Mouse (Mus musculus): ENCODE results near the gene Shkbp1. TPM values are rescaled to one million over a fixed set of nuclear protein-coding genes. Genes with fewer than 3 reads are reported as not detected.

Gene Shkbp1
- polyA plus RNA-seq, 1 experiment from 2014 or later: 28.9 TPM

DNA sequence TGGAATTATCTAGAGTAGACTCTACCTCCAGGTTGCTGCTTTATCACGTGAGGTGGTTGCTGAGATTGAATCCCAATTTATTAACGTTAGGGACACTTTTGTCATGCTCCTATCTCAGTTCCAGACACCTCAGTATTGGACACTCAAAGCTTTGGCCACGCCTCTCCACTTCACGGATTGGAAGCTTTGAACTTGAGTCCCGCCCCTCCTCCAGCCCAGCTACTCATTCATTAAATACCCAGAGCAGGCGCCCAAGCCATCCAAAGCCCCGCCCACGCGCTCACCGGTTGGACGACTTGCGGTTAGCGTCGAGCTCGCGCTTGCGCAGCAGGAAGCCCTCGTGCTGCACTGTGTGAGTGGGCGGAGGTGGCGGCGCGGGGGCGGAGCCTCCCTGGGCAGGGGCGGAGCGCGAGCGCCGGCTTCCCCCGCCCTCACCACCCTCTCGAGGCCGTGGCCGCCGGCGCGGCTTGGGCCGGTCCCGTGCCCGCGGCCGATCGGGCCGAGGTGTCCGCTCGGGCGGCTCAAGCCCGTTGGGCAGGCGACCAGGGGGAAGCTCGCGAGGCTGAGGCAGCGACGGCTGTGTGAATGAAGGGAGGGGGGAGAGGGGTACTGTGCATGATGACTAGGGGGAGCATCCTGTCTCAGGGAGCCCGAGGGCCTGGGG lies 5.6 kb upstream of the Shkbp1 start:
- Histone ChIP-seq H3K27me3 (replicated peaks) (peaks cover 74% of the 10 kb centered on the region), H3K4me3 (replicated peaks) (peak overlapping the region; percentile 54), H3K4me1 (peaks cover 10% of the 10 kb centered on the region), H3K36me3 (peaks cover 8% of the 10 kb centered on the region), H3K9ac (replicated peaks) (peak overlapping the region; percentile 65), H3K4me2 (peak overlapping the region; percentile 79), H3K27ac (replicated peaks) (no peak overlapping the region), H3K9me3 (replicated peaks) (no peaks in the 10 kb centered on the region)
- ATAC-seq (ENCODE audit: low FRiP score): peak; percentile 94
- WGBS: under 1% methylated on average over 52 of the region's 52 CpGs

DNA sequence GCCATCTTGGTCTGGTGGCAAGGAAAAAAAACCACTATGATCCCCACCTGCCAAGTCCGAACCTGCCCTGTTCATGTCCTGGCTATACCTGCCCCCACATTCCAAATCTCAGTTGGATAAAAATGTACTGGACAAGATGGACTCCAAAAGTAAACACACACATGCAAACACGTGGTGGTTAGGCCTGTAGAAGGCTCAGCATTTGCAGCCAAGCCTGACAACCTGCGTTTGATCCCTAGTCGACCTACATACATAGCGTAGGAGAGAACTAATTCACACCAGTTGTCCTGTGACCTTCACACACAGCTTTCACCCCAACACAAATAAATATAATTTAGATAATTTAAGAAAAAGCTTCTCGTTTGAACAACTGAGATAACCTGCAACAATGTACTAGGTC lies 4.9 kb upstream of the Shkbp1 start:
- Histone ChIP-seq H3K36me3 (peaks cover 2% of the 10 kb centered on the region), H3K9ac (replicated peaks) (no peak overlapping the region), H3K4me3 (replicated peaks) (peak overlapping the region; percentile 54; the same call in 1 of the 2 replicates), H3K4me2 (peak overlapping the region; percentile 79), H3K9me3 (replicated peaks) (no peaks in the 10 kb centered on the region), H3K27ac (replicated peaks) (no peak overlapping the region), H3K4me1 (peaks cover 14% of the 10 kb centered on the region), H3K27me3 (replicated peaks) (peaks cover 68% of the 10 kb centered on the region)
- 57% methylated on average over 6 of the region's 6 CpGs for WGBS
- ATAC-seq (ENCODE audit: low FRiP score): no peak

GRCm38 (mm10) chr7:27359706-27360358 lies 4.0 kb upstream of the Shkbp1 start:
- H3K9me3 ChIP-seq (replicated peaks): no peaks in the 10 kb centered on the region
- peaks cover 20% of the 10 kb centered on the region for H3K4me1 ChIP-seq
- no peak overlapping the region for H3K4me2 ChIP-seq
- H3K9ac ChIP-seq (replicated peaks): no peak overlapping the region
- 91% methylated on average over 9 of the region's 9 CpGs for WGBS
- peaks cover 58% of the 10 kb centered on the region for H3K27me3 ChIP-seq (replicated peaks)
- no peak overlapping the region for H3K4me3 ChIP-seq (replicated peaks)
- no peaks in the 10 kb centered on the region; the same call in 1 of the 2 replicates for H3K36me3 ChIP-seq
- H3K27ac ChIP-seq (replicated peaks): no peak overlapping the region
- ATAC-seq (ENCODE audit: low FRiP score): no peak

DNA sequence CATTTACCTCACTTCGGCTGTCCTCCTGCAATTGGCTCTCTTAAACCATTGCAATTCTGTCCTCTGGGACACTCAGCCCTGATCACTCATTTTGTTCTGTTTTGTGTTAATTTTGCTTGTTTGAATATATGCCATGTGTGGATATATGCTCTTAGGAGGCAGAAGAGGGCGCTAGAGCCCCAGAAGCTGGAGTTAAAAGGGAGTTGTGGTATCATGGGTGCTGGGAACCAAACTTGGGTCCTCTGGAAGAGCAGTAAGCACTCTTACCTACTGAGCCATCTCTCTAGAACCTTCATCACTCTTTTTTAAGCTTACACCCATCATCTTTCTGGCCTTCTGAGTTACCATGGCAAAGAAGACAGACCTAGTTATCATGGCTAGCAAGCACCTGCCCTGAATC lies 3.3 kb upstream of the Shkbp1 start:
- no peaks in the 10 kb centered on the region for H3K9me3 ChIP-seq (replicated peaks)
- peaks cover 27% of the 10 kb centered on the region for H3K4me1 ChIP-seq
- H3K27ac ChIP-seq (replicated peaks): no peak overlapping the region
- H3K9ac ChIP-seq (replicated peaks): no peak overlapping the region
- H3K4me2 ChIP-seq: no peak overlapping the region
- ATAC-seq (ENCODE audit: low FRiP score): no peak
- 74% methylated on average over 2 of the region's 2 CpGs for WGBS
- no peaks in the 10 kb centered on the region; the same call in 1 of the 2 replicates for H3K36me3 ChIP-seq
- no peak overlapping the region for H3K4me3 ChIP-seq (replicated peaks)
- H3K27me3 ChIP-seq (replicated peaks): peaks cover 52% of the 10 kb centered on the region

DNA sequence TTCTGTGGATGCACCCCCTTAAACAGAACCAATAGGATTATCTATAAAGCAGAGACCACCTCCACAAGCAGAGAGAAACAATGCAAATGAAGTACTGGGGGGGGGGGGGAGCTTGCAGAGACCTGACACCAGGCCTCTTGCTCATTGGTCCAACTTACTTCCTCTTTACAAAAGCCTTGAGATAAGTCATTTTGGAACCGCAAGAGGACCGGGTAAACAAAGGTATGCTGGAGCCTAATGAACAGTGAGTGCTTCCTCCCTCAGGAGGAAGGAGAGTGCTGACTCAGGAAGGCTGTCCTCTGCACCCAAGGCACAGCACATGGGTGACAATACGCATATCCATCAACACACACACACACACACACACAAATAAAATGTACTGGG lies 1.8 kb upstream of the Shkbp1 start:
- Histone ChIP-seq H3K4me2 (no peak overlapping the region), H3K27ac (replicated peaks) (no peak overlapping the region), H3K4me1 (peaks cover 32% of the 10 kb centered on the region), H3K9ac (replicated peaks) (no peak overlapping the region), H3K4me3 (replicated peaks) (no peak overlapping the region), H3K27me3 (replicated peaks) (peaks cover 38% of the 10 kb centered on the region), H3K36me3 (no peaks in the 10 kb centered on the region; the same call in none of the 2 replicates), H3K9me3 (replicated peaks) (no peaks in the 10 kb centered on the region)
- no peak for ATAC-seq (ENCODE audit: low FRiP score)
- WGBS: 25% methylated on average over 3 of the region's 3 CpGs

- no peaks in the 10 kb centered on the region for H3K9me3 ChIP-seq (replicated peaks)
- ATAC-seq (ENCODE audit: low FRiP score): no peak
- 9% methylated on average over 26 of the region's 27 CpGs for WGBS
- H3K4me3 ChIP-seq (replicated peaks): peak within 1 kb of the TSS; percentile 75
- peaks cover 32% of the 10 kb centered on the region for H3K4me1 ChIP-seq
- H3K27me3 ChIP-seq (replicated peaks): peaks cover 35% of the 10 kb centered on the region
- no peaks in the 10 kb centered on the region; the same call in none of the 2 replicates for H3K36me3 ChIP-seq
- H3K9ac ChIP-seq (replicated peaks): 0 out of 2 replicates have a peak within 1 kb of the TSS, but pooled peaks have one; percentile 21
- H3K4me2 ChIP-seq: peak within 1 kb of the TSS; percentile 80
- H3K27ac ChIP-seq (replicated peaks): no peak within 1 kb of the TSS; the same call in 1 of the 2 replicates
These were observed 1.2 kb upstream of the Shkbp1 start, which contains the start of gene Gm20479 for GRCm38 (mm10) chr7:27356861-27357594. Gene Gm20479, minus strand, starts transcription at chr7:27357419.

- peak overlapping the region; percentile 75 for H3K4me3 ChIP-seq (replicated peaks)
- peak; percentile 38 for ATAC-seq (ENCODE audit: low FRiP score)
- WGBS: under 1% methylated on average over 16 of the region's 16 CpGs
- H3K36me3 ChIP-seq: no peaks in the 10 kb centered on the region; the same call in none of the 2 replicates
- H3K9ac ChIP-seq (replicated peaks): 0 out of 2 replicates have a peak overlapping the region, but pooled peaks have one; percentile 21
- H3K4me1 ChIP-seq: peaks cover 32% of the 10 kb centered on the region
- peak overlapping the region; percentile 80 for H3K4me2 ChIP-seq
- H3K27ac ChIP-seq (replicated peaks): no peak overlapping the region; the same call in 1 of the 2 replicates
- H3K27me3 ChIP-seq (replicated peaks): peaks cover 35% of the 10 kb centered on the region
- H3K9me3 ChIP-seq (replicated peaks): no peaks in the 10 kb centered on the region
These were observed 429 bp upstream of the Shkbp1 start for GRCm38 (mm10) chr7:27356248-27356647.

- Histone ChIP-seq H3K9me3 (replicated peaks) (no peaks in the 10 kb centered on the region), H3K27ac (replicated peaks) (peak overlapping the region; percentile 64), H3K4me1 (peaks cover 28% of the 10 kb centered on the region), H3K9ac (replicated peaks) (peak overlapping the region; percentile 66), H3K4me3 (replicated peaks) (peak overlapping the region; percentile 75), H3K27me3 (replicated peaks) (peaks cover 35% of the 10 kb centered on the region), H3K4me2 (peak overlapping the region; percentile 80), H3K36me3 (peaks cover 6% of the 10 kb centered on the region)
- 6% methylated on average over 14 of the region's 14 CpGs for WGBS
- peak; percentile 9; the same call in 1 of the 2 replicates for ATAC-seq (ENCODE audit: low FRiP score)
These were observed 558 bp downstream of the Shkbp1 start for GRCm38 (mm10) chr7:27355261-27355660.

GRCm38 (mm10) chr7:27354783-27355182 lies 1.0 kb downstream of the Shkbp1 start:
- no peak for ATAC-seq (ENCODE audit: low FRiP score)
- Histone ChIP-seq H3K4me1 (peaks cover 28% of the 10 kb centered on the region), H3K9ac (replicated peaks) (peak overlapping the region; percentile 66), H3K36me3 (peaks cover 7% of the 10 kb centered on the region), H3K4me2 (peak overlapping the region; percentile 80), H3K4me3 (replicated peaks) (peak overlapping the region; percentile 75), H3K27me3 (replicated peaks) (peaks cover 32% of the 10 kb centered on the region), H3K9me3 (replicated peaks) (no peaks in the 10 kb centered on the region), H3K27ac (replicated peaks) (no peak overlapping the region)
- WGBS: 52% methylated on average over 4 of the region's 4 CpGs

- Histone ChIP-seq H3K4me3 (replicated peaks) (peak overlapping the region; percentile 75), H3K9me3 (replicated peaks) (no peaks in the 10 kb centered on the region), H3K27me3 (replicated peaks) (peaks cover 26% of the 10 kb centered on the region), H3K27ac (replicated peaks) (no peak overlapping the region), H3K36me3 (peaks cover 10% of the 10 kb centered on the region), H3K4me2 (peak overlapping the region; percentile 80), H3K4me1 (peaks cover 28% of the 10 kb centered on the region), H3K9ac (replicated peaks) (no peak overlapping the region)
- 26% methylated on average over 6 of the region's 6 CpGs for WGBS
- peak; percentile 14; the same call in 1 of the 2 replicates for ATAC-seq (ENCODE audit: low FRiP score)
These were observed 1.7 kb downstream of the Shkbp1 start for GRCm38 (mm10) chr7:27354144-27354543.

DNA sequence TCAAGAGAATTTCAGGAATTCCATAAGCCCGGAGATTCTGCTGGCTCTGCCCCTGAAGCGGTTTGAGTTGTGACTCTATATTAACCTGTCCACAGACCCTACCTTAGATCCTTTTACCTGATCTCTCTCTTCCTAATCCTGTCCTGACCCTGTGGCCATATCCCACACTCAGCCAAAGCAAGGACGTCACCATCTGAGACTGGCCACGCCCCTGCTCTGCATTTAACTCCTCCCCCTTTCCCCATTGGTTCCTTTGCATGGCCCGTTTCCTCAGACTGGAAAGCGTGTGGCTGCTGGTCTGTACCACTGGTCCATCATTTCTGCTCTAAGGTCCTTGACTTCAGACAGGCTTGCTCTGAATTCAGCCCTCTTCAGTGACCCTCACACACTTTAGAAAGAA lies 10.4 kb downstream of the Shkbp1 start:
- Histone ChIP-seq H3K4me3 (replicated peaks) (no peak overlapping the region), H3K9ac (replicated peaks) (no peak overlapping the region), H3K9me3 (replicated peaks) (no peaks in the 10 kb centered on the region), H3K27me3 (replicated peaks) (no peaks in the 10 kb centered on the region), H3K4me1 (no peaks in the 10 kb centered on the region), H3K27ac (replicated peaks) (no peak overlapping the region), H3K4me2 (no peak overlapping the region), H3K36me3 (peaks cover 57% of the 10 kb centered on the region)
- 26% methylated on average over 6 of the region's 6 CpGs for WGBS
- no peak for ATAC-seq (ENCODE audit: low FRiP score)
